Mouse (Mus musculus) T-helper 2 cell (primary cell): Measurements from ENCODE around the gene Ano6.

Source experiments
- in situ Hi-C: fragments of 300-600 bp; cut with MboI, MseI; formaldehyde crosslinking; loops from one replicate; pipeline ENCODE4 v1.15.1; 2025; ENCODE audit warnings: high pct_unique_total_duplicates

Ano6 gene

GRCm38 (mm10) chr15:95767825-95768224, 22.8 kb upstream of the Ano6 start:
- in situ Hi-C loops = no loop called here

DNA sequence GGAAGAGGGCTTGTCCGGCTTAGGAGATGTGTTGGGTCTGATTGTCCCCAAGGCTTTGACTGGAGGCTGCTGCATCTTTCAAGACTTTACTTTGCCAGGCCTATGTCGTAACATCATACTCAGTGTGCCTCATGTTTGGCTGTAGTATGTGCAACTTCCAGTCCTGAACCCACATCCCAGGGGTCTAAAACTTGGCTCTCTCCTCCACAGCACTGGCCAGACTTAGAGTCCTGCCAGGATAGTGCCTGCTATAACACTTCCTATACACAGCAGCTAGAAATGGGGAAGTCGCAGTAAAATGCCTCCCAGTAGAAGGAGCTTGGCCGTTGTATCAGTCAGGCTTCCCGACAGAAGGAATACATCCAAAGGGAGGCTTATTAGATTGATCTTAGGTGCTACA, 21.9 kb upstream of the Ano6 start:
- in situ Hi-C loops = no loop called here

GRCm38 (mm10) chr15:95769576-95769975, 21.1 kb upstream of the Ano6 start:
- in situ Hi-C loops = no loop called here

DNA sequence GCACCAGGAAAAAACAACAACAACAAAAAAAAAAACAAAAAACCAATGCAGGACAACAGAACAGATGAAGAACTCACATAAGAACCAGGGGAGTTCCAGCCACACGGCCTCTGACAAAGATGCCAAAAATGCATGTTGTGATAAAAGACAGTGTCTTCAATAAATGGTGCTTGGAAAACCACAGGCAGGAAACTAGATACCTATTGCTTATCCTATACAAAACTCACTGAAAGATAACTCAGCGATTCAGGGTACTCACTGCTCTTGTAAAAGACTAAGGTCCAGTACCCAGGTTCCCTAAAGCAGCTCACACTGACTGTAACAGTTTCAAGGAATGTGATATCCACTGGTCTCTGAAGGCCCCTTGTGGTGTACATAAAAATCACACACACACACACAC, 20.3 kb upstream of the Ano6 start:
- in situ Hi-C loops = loop anchor here (10.0 kb wide), 1 partner anchor 174 kb away; no protein-coding TSS in a partner anchor

- in situ Hi-C loops = loop anchor here (10.0 kb wide), 1 partner anchor 172 kb away; no protein-coding TSS in a partner anchor
Measured at GRCm38 (mm10) chr15:95772374-95772773, 18.3 kb upstream of the Ano6 start.

GRCm38 (mm10) chr15:95772861-95773836, 17.5 kb upstream of the Ano6 start:
- in situ Hi-C loops = loop anchor here (10.0 kb wide), 1 partner anchor 172 kb away; no protein-coding TSS in a partner anchor

- in situ Hi-C loops = loop anchor here (10.0 kb wide), 1 partner anchor 171 kb away; no protein-coding TSS in a partner anchor
Measured at GRCm38 (mm10) chr15:95774197-95774596, 16.4 kb upstream of the Ano6 start.

GRCm38 (mm10) chr15:95774674-95775414, 15.8 kb upstream of the Ano6 start:
- in situ Hi-C loops = loop anchor here (10.0 kb wide), 1 partner anchor 170 kb away; no protein-coding TSS in a partner anchor

- in situ Hi-C loops = loop anchor here (10.0 kb wide), 1 partner anchor 167 kb away; no protein-coding TSS in a partner anchor
Measured at GRCm38 (mm10) chr15:95777743-95778142, 12.9 kb upstream of the Ano6 start.

- in situ Hi-C loops = loop anchor here (10.0 kb wide), 1 partner anchor 166 kb away; no protein-coding TSS in a partner anchor
Measured at GRCm38 (mm10) chr15:95778710-95779109, 11.9 kb upstream of the Ano6 start.

- in situ Hi-C loops = no loop called here
Measured at GRCm38 (mm10) chr15:95786624-95787023, 4.0 kb upstream of the Ano6 start.

GRCm38 (mm10) chr15:95787578-95787977, 3.1 kb upstream of the Ano6 start:
- in situ Hi-C loops = no loop called here

GRCm38 (mm10) chr15:95789562-95790528, 798 bp upstream of the Ano6 start:
- in situ Hi-C loops = loop anchor here (5.0 kb wide), 1 partner anchor 497 kb away; the partner anchor contains the start of gene Arid2

- in situ Hi-C loops = loop anchor here (5.0 kb wide), 1 partner anchor 496 kb away; the partner anchor contains the start of gene Arid2
Measured at GRCm38 (mm10) chr15:95791141-95791791, 623 bp downstream of the Ano6 start.

GRCm38 (mm10) chr15:95791855-95792254, 1.2 kb downstream of the Ano6 start:
- in situ Hi-C loops = loop anchor here (5.0 kb wide), 1 partner anchor 495 kb away; the partner anchor contains the start of gene Arid2

- in situ Hi-C loops = loop anchor here (5.0 kb wide), 1 partner anchor 495 kb away; the partner anchor contains the start of gene Arid2
Measured at GRCm38 (mm10) chr15:95792261-95793260, 1.9 kb downstream of the Ano6 start.

GRCm38 (mm10) chr15:95793748-95794491, 3.3 kb downstream of the Ano6 start:
- in situ Hi-C loops = loop anchor here (5.0 kb wide), 1 partner anchor 493 kb away; the partner anchor contains the start of gene Arid2
